Mouse (Mus musculus) hindbrain, embryonic 13.5 days (tissue): Measurements from ENCODE around the gene Gabpb2. TPM values are rescaled to one million over a fixed set of nuclear protein-coding genes. Genes with fewer than 3 reads are reported as not detected.

Experiments
- ATAC-seq: fragments of 200-750 bp; cut with Nextera tagmentation; 2 replicates; pipeline ENCODE4 v1.8.0; 2017; ENCODE audit warnings: moderate TSS enrichment; ENCODE audit not compliant: low FRiP score
- H3K27ac ChIP-seq: fragments of 300-500 bp; sonication (generic); 2 replicates; pipeline ENCODE4 v1.5.1; 2015; ENCODE audit warnings: inconsistent platforms, mild to moderate bottlenecking, moderate library complexity
- H3K27me3 ChIP-seq: fragments of 300-500 bp; sonication (generic); 2 replicates; pipeline ENCODE4 v1.6.1; 2015; ENCODE audit warnings: mild to moderate bottlenecking, inconsistent platforms
- H3K36me3 ChIP-seq: fragments of 300-500 bp; sonication (generic); 2 replicates; pipeline ENCODE4 v1.6.1; 2015; ENCODE audit warnings: mild to moderate bottlenecking, inconsistent platforms
- H3K4me1 ChIP-seq: fragments of 300-500 bp; sonication (generic); replicated peaks from 2 replicates; pipeline ENCODE4 v1.6.1; 2015; ENCODE audit warnings: inconsistent platforms
- H3K4me2 ChIP-seq: fragments of 300-500 bp; sonication (generic); 2 replicates; pipeline ENCODE4 v1.6.1; 2015; ENCODE audit warnings: inconsistent platforms, mild to moderate bottlenecking, moderate library complexity
- H3K4me3 ChIP-seq: fragments of 300-500 bp; sonication (generic); 2 replicates; pipeline ENCODE4 v1.5.1; 2015; ENCODE audit warnings: mild to moderate bottlenecking, inconsistent platforms
- H3K9ac ChIP-seq: fragments of 300-500 bp; sonication (generic); 2 replicates; pipeline ENCODE4 v1.6.1; 2015; ENCODE audit warnings: mild to moderate bottlenecking, inconsistent platforms
- H3K9me3 ChIP-seq: fragments of 300-500 bp; sonication (generic); 2 replicates; pipeline ENCODE4 v1.6.1; 2016; ENCODE audit warnings: inconsistent platforms
- WGBS: fragments of 180-500 bp; shearing (Covaris S2); methylation state at CpG from one replicate; pipeline ENCODE4 v1.1.7; 2015; 5-methylcytosine and 5-hydroxymethylcytosine counted together
- polyA plus RNA-seq: library from polyadenylated mRNA; unstranded; fragments of >200 nt; fragmentation: Nextera tagmentation; extraction: Ambion mirVana; gene quantifications from 2 replicates; pipeline ENCODE4 v1.2.1, GENCODE M21; 2015

Gene Gabpb2
- polyA plus RNA-seq, 1 experiment from 2014 or later: 4.5 TPM

- H3K36me3 ChIP-seq: peaks cover 45% of the 10 kb centered on the region
- no peaks in the 10 kb centered on the region for H3K4me1 ChIP-seq
- H3K27ac ChIP-seq: no peak overlapping the region
- no peak overlapping the region for H3K4me3 ChIP-seq
- no peaks in the 10 kb centered on the region for H3K27me3 ChIP-seq
- WGBS: 87% methylated on average over 4 of the region's 4 CpGs
- ATAC-seq: no peak
- H3K9ac ChIP-seq: no peak overlapping the region
- H3K4me2 ChIP-seq: no peak overlapping the region
- no peaks in the 10 kb centered on the region for H3K9me3 ChIP-seq
Measured at GRCm38 (mm10) chr3:95208286-95208685, 9.4 kb downstream of the Gabpb2 start.

- Histone ChIP-seq H3K4me2 (no peak overlapping the region), H3K4me3 (no peak overlapping the region), H3K9me3 (no peaks in the 10 kb centered on the region), H3K9ac (no peak overlapping the region), H3K36me3 (peaks cover 74% of the 10 kb centered on the region), H3K27ac (no peak overlapping the region), H3K4me1 (no peaks in the 10 kb centered on the region), H3K27me3 (no peaks in the 10 kb centered on the region)
- ATAC-seq: no peak
- 95% methylated on average over 6 of the region's 6 CpGs for WGBS
Measured at GRCm38 (mm10) chr3:95203880-95204279, 13.8 kb downstream of the Gabpb2 start.

DNA sequence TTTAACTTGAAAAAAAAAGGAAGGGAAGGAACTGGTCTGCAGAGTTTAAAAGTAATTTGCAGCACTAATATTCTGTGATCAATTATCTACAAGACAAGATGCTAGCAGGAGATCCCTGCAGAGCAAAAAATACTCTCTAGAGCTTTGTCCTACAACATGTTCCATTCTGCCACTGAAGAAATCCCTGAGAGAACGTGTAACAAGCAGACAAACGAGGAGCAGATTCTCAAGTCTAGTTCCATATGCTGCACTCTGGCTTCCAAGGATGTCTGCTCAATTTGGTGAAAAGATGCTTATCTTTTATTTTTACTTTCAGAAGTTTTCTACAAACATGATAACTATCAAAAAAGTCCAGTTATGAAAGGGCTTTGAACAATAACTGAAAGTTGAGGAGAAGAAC is 17.2 kb downstream of the Gabpb2 start:
- 73% methylated on average over 2 of the region's 2 CpGs for WGBS
- no peak for ATAC-seq
- H3K36me3 ChIP-seq: peaks cover 86% of the 10 kb centered on the region
- H3K9me3 ChIP-seq: no peaks in the 10 kb centered on the region
- H3K27me3 ChIP-seq: no peaks in the 10 kb centered on the region
- H3K4me3 ChIP-seq: no peak overlapping the region
- H3K4me2 ChIP-seq: no peak overlapping the region
- no peaks in the 10 kb centered on the region for H3K4me1 ChIP-seq
- H3K27ac ChIP-seq: no peak overlapping the region
- H3K9ac ChIP-seq: no peak overlapping the region

- Histone ChIP-seq H3K4me2 (no peak overlapping the region), H3K27ac (no peak overlapping the region), H3K9me3 (no peaks in the 10 kb centered on the region), H3K9ac (no peak overlapping the region), H3K27me3 (no peaks in the 10 kb centered on the region), H3K4me3 (no peak overlapping the region), H3K4me1 (no peaks in the 10 kb centered on the region), H3K36me3 (peaks cover 86% of the 10 kb centered on the region)
- no peak for ATAC-seq
- 85% methylated on average over 7 of the region's 7 CpGs for WGBS
Measured at GRCm38 (mm10) chr3:95200132-95200531, 17.6 kb downstream of the Gabpb2 start.

- no peak overlapping the region for H3K4me2 ChIP-seq
- H3K9me3 ChIP-seq: no peaks in the 10 kb centered on the region
- no peak overlapping the region for H3K9ac ChIP-seq
- 83% methylated on average over 1 of the region's 1 CpGs for WGBS
- H3K36me3 ChIP-seq: peaks cover 85% of the 10 kb centered on the region
- H3K27ac ChIP-seq: no peak overlapping the region
- no peaks in the 10 kb centered on the region for H3K27me3 ChIP-seq
- ATAC-seq: no peak
- no peaks in the 10 kb centered on the region for H3K4me1 ChIP-seq
- H3K4me3 ChIP-seq: no peak overlapping the region
Measured at GRCm38 (mm10) chr3:95199101-95199500, 18.6 kb downstream of the Gabpb2 start.

- no peaks in the 10 kb centered on the region for H3K27me3 ChIP-seq
- no peak overlapping the region for H3K4me3 ChIP-seq
- H3K4me2 ChIP-seq: no peak overlapping the region
- no peak overlapping the region for H3K9ac ChIP-seq
- no peaks in the 10 kb centered on the region for H3K9me3 ChIP-seq
- no peak for ATAC-seq
- no peak overlapping the region for H3K27ac ChIP-seq
- H3K36me3 ChIP-seq: peaks cover 74% of the 10 kb centered on the region
- H3K4me1 ChIP-seq: no peaks in the 10 kb centered on the region
- WGBS: 92% methylated on average over 2 of the region's 2 CpGs
Measured at GRCm38 (mm10) chr3:95195772-95196171, 21.9 kb downstream of the Gabpb2 start.

DNA sequence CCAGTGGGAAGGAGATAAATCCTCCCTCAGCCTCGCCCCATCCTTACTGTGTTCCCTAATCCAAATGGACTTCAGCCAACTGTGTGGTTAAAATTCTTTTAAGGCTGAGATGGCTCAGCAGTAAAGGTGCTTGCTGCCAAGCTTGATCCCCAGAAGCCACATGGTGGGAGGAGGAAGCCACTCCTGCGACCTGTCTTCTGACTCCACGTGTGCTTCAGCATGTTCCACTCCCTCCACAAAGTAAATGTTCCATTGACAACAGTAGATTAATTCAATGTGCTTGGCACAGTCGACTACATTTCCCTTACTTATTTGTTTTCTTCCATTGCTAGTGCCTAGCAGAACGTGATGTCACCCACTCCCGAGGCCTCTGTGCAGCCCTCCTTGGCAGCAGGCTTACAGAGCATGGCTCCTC is 23.0 kb downstream of the Gabpb2 start:
- H3K27ac ChIP-seq: no peak overlapping the region
- no peak for ATAC-seq
- H3K9me3 ChIP-seq: no peaks in the 10 kb centered on the region
- H3K36me3 ChIP-seq: peaks cover 72% of the 10 kb centered on the region
- H3K27me3 ChIP-seq: no peaks in the 10 kb centered on the region
- 87% methylated on average over 6 of the region's 6 CpGs for WGBS
- no peak overlapping the region for H3K4me3 ChIP-seq
- H3K4me1 ChIP-seq: no peaks in the 10 kb centered on the region
- no peak overlapping the region for H3K9ac ChIP-seq
- H3K4me2 ChIP-seq: no peak overlapping the region

DNA sequence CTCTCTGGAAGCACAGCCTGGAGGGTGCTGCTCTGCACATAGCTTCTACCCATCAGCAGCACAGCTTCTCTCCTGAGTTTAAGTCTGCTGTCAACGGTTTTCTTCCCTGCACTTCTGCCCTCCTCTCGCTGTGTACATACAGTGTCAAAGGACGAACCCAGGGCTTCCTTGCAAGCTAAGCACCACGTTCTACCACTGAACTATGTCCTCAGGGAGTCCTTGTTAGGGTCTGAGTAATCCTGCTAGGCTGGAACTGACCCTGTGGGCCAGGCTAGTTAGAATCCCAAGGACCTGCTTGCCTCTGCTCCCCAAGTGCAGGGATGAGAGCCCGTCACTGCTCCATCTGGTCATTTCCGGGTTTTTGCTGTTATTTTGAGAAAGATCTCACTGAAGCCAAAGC is 30.8 kb downstream of the Gabpb2 start:
- H3K27me3 ChIP-seq: no peaks in the 10 kb centered on the region
- peaks cover 69% of the 10 kb centered on the region for H3K36me3 ChIP-seq
- ATAC-seq: no peak
- WGBS: 93% methylated on average over 6 of the region's 6 CpGs
- no peak overlapping the region for H3K4me2 ChIP-seq
- no peaks in the 10 kb centered on the region for H3K9me3 ChIP-seq
- H3K9ac ChIP-seq: no peak overlapping the region
- no peaks in the 10 kb centered on the region for H3K4me1 ChIP-seq
- H3K4me3 ChIP-seq: no peak overlapping the region
- no peak overlapping the region for H3K27ac ChIP-seq

GRCm38 (mm10) chr3:95186100-95186499 is 31.6 kb downstream of the Gabpb2 start:
- ATAC-seq: no peak
- Histone ChIP-seq H3K9ac (no peak overlapping the region), H3K4me3 (no peak overlapping the region), H3K4me2 (no peak overlapping the region), H3K27ac (no peak overlapping the region), H3K27me3 (no peaks in the 10 kb centered on the region), H3K4me1 (no peaks in the 10 kb centered on the region), H3K9me3 (no peaks in the 10 kb centered on the region), H3K36me3 (peaks cover 69% of the 10 kb centered on the region)
- WGBS: 91% methylated on average over 2 of the region's 2 CpGs

GRCm38 (mm10) chr3:95184796-95185577 is 32.7 kb downstream of the Gabpb2 start:
- H3K9me3 ChIP-seq: no peaks in the 10 kb centered on the region
- H3K27ac ChIP-seq: no peak overlapping the region
- no peak overlapping the region for H3K4me2 ChIP-seq
- no peaks in the 10 kb centered on the region for H3K27me3 ChIP-seq
- H3K4me3 ChIP-seq: no peak overlapping the region
- H3K9ac ChIP-seq: no peak overlapping the region
- H3K36me3 ChIP-seq: peaks cover 64% of the 10 kb centered on the region
- no peak for ATAC-seq
- 96% methylated on average over 9 of the region's 9 CpGs for WGBS
- no peaks in the 10 kb centered on the region for H3K4me1 ChIP-seq

GRCm38 (mm10) chr3:95181841-95182240 is 35.9 kb downstream of the Gabpb2 start:
- Histone ChIP-seq H3K4me2 (no peak overlapping the region), H3K4me1 (no peaks in the 10 kb centered on the region), H3K27me3 (no peaks in the 10 kb centered on the region), H3K9me3 (no peaks in the 10 kb centered on the region), H3K4me3 (no peak overlapping the region), H3K36me3 (peaks cover 32% of the 10 kb centered on the region), H3K9ac (no peak overlapping the region), H3K27ac (no peak overlapping the region)
- no peak for ATAC-seq
- 67% methylated on average over 1 of the region's 1 CpGs for whole genome bisulfite sequencing

DNA sequence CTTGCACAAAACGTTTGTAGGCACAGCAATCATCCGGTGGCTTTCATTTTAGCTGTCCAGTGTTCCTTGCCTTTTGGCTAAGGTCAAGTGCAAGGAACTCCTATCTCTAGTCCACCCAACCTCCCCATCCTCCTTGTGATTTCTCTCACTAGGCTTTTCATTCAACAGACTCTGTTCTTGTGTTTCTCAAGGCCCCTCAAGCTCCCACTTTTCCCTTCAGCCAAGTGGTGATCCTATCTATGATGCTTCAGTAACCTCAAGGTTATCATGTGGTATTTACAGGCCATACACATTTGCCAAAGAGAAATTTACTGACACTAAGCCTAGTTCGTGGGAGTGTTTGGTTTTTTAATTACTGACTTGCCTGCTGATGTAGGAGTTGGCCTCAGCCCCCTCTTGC is 37.8 kb downstream of the Gabpb2 start:
- H3K27ac ChIP-seq: no peak overlapping the region
- H3K9me3 ChIP-seq: no peaks in the 10 kb centered on the region
- no peak overlapping the region for H3K4me2 ChIP-seq
- 71% methylated on average over 3 of the region's 3 CpGs for WGBS
- H3K27me3 ChIP-seq: no peaks in the 10 kb centered on the region
- H3K9ac ChIP-seq: no peak overlapping the region
- peaks cover 20% of the 10 kb centered on the region for H3K36me3 ChIP-seq
- H3K4me1 ChIP-seq: no peaks in the 10 kb centered on the region
- H3K4me3 ChIP-seq: no peak overlapping the region
- ATAC-seq: no peak

GRCm38 (mm10) chr3:95178948-95179347 is 38.8 kb downstream of the Gabpb2 start:
- peaks cover 2% of the 10 kb centered on the region for H3K4me1 ChIP-seq
- no peaks in the 10 kb centered on the region for H3K9me3 ChIP-seq
- no peak overlapping the region for H3K4me3 ChIP-seq
- no peak overlapping the region for H3K27ac ChIP-seq
- no peak overlapping the region for H3K4me2 ChIP-seq
- 92% methylated on average over 5 of the region's 5 CpGs for whole genome bisulfite sequencing
- ATAC-seq: no peak
- no peaks in the 10 kb centered on the region for H3K27me3 ChIP-seq
- H3K9ac ChIP-seq: no peak overlapping the region
- peaks cover 14% of the 10 kb centered on the region for H3K36me3 ChIP-seq
